Mouse (Mus musculus): ENCODE results near the gene Gns. TPM values are rescaled to one million over a fixed set of nuclear protein-coding genes. Genes with fewer than 3 reads are reported as not detected.

The Gns gene
- polyA plus RNA-seq, 1 experiment from 2014 or later = 40.8 TPM

DNA sequence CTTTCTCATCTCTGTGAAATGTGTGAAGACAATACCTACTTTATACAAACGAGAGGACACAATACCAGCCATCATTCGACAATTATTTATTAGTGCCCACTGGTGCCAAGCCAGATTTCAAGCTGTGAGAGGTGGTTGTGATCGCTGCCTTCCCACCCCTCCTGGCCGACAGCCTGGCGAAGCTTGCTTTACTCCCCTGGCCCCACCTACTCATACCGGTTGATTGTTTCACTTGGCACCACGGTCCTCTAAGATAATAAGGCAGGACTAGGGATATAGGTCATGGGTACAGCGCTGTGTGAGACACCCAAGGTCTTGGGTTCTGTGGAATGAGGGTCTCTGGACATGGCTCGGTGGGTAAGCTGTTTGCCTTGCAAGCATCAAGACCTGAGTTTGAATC is 56.1 kb downstream of the Gns start:
- peaks cover 9% of the 10 kb centered on the region for H3K36me3 ChIP-seq (ENCODE audit: control insufficient read depth, insufficient read depth, low read length)
- H3K27me3 ChIP-seq (ENCODE audit: control insufficient read depth, insufficient read depth, low read length) = no peaks in the 10 kb centered on the region
- no peak overlapping the region for H3K4me3 ChIP-seq (ENCODE audit: control insufficient read depth in 1 of 2, insufficient read depth in 1 of 2, low read depth in 1 of 2, low read length in 2 of 2)
- 52% methylated on average over 9 of the region's 9 CpGs for WGBS
- no peaks in the 10 kb centered on the region for H3K9me3 ChIP-seq (ENCODE audit: control insufficient read depth, low read length)
- no peak overlapping the region for H3K27ac ChIP-seq (replicated peaks in 1 of 2; ENCODE audit: control insufficient read depth in 1 of 2, insufficient read depth in 1 of 2, low read depth in 2 of 2, low read length in 2 of 2)
- ATAC-seq (ENCODE audit: insufficient number of reproducible peaks, insufficient read depth, low FRiP score, low read depth) = no peak
- no peak overlapping the region for H3K9ac ChIP-seq (ENCODE audit: low read length)
- H3K4me2 ChIP-seq (ENCODE audit: low read length) = no peak overlapping the region
- H3K4me1 ChIP-seq (ENCODE audit: control insufficient read depth in 2 of 2, insufficient read depth in 2 of 2, low read length in 2 of 2) = peaks cover 45 to 63% of the 10 kb centered on the region in 2 experiments

- Histone ChIP-seq H3K27me3 (ENCODE audit: control insufficient read depth, insufficient read depth, low read length) (no peaks in the 10 kb centered on the region), H3K9ac (ENCODE audit: low read length) (no peak overlapping the region), H3K36me3 (ENCODE audit: control insufficient read depth, insufficient read depth, low read length) (peaks cover 1% of the 10 kb centered on the region), H3K4me3 (ENCODE audit: control insufficient read depth in 1 of 2, insufficient read depth in 1 of 2, low read depth in 1 of 2, low read length in 2 of 2) (no peak overlapping the region), H3K4me1 (ENCODE audit: control insufficient read depth in 2 of 2, insufficient read depth in 2 of 2, low read length in 2 of 2) (peaks cover 48 to 68% of the 10 kb centered on the region in 2 experiments), H3K27ac (replicated peaks in 1 of 2; ENCODE audit: control insufficient read depth in 1 of 2, insufficient read depth in 1 of 2, low read depth in 2 of 2, low read length in 2 of 2) (0 out of 4 replicates have a peak overlapping the region, but pooled peaks of 1 of the 2 experiments have one; percentile 4), H3K4me2 (ENCODE audit: low read length) (no peak overlapping the region), H3K9me3 (ENCODE audit: control insufficient read depth, low read length) (no peaks in the 10 kb centered on the region)
- ATAC-seq (ENCODE audit: insufficient number of reproducible peaks, insufficient read depth, low FRiP score, low read depth) = no peak
- 81% methylated on average over 11 of the region's 11 CpGs for WGBS
Observed at GRCm38 (mm10) chr10:121421657-121422290, 56.9 kb downstream of the Gns start.

DNA sequence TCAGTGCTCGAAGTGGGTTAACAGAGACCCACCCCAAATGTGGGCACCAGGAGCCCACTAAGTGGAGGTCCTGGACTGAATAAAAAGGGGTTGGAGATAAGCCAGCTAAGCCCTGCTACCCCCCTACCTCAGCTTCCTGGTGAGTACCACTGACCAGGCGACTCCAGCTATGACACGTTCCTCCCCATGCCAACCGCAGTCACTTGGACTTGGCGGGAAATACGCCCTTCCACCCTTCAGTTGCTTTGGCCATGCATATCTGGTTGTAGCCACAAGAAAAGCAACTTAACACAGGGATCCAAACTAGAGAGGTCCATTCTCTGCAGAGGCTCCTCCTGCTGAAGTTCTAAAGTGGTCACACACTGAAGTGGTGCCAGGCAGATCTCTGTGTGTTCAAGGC is 57.4 kb downstream of the Gns start:
- no peaks in the 10 kb centered on the region for H3K9me3 ChIP-seq (ENCODE audit: control insufficient read depth, low read length)
- 91% methylated on average over 6 of the region's 6 CpGs for WGBS
- H3K4me3 ChIP-seq (ENCODE audit: control insufficient read depth in 1 of 2, insufficient read depth in 1 of 2, low read depth in 1 of 2, low read length in 2 of 2) = no peak overlapping the region
- ATAC-seq (ENCODE audit: insufficient number of reproducible peaks, insufficient read depth, low FRiP score, low read depth) = no peak
- no peaks in the 10 kb centered on the region for H3K27me3 ChIP-seq (ENCODE audit: control insufficient read depth, insufficient read depth, low read length)
- no peaks in the 10 kb centered on the region for H3K36me3 ChIP-seq (ENCODE audit: control insufficient read depth, insufficient read depth, low read length)
- no peak overlapping the region for H3K4me2 ChIP-seq (ENCODE audit: low read length)
- H3K27ac ChIP-seq (replicated peaks in 1 of 2; ENCODE audit: control insufficient read depth in 1 of 2, insufficient read depth in 1 of 2, low read depth in 2 of 2, low read length in 2 of 2) = 0 out of 4 replicates have a peak overlapping the region, but pooled peaks of 1 of the 2 experiments have one; percentile 4
- H3K9ac ChIP-seq (ENCODE audit: low read length) = no peak overlapping the region
- peaks cover 52 to 71% of the 10 kb centered on the region in 2 experiments for H3K4me1 ChIP-seq (ENCODE audit: control insufficient read depth in 2 of 2, insufficient read depth in 2 of 2, low read length in 2 of 2)

DNA sequence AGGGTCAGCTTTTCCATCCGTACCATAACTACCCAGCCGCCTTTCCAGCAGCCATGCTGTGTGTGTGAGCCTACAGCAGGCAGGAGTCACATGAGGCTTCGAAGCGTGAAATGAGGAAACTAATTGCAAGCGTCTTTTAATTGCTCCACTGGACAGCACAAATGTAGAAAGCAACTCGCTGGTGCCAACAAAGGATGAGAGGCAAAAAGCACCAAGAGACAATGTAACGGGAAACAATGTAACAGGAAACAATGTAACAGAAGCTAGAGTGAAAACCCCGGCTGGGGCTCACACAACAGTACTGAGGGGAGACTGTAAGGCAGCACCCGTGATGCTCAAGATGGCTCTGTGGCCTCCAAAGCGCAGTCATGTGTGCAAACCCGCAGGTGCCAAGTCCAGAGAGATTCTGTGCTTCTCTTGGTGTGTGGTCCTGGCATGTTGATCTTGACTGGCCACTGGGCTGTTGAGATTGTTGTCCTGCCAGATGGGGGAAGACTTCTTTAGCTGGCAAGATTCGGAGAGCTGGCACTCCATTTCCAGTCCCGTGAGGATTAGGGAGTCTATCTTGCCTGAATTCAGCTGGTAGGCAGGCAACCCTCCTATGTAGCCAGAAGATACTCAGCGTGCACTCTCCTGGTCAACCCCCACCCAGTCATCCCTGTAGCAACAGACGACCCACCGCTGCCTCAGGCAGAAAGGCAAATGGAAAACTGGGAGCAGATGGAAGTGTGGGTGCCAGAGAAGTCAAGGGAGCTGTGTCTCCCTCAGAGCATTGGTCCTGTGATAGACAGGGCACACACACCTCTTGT is 58.9 kb downstream of the Gns start:
- no peaks in the 10 kb centered on the region for H3K9me3 ChIP-seq (ENCODE audit: control insufficient read depth, low read length)
- H3K4me3 ChIP-seq (ENCODE audit: control insufficient read depth in 1 of 2, insufficient read depth in 1 of 2, low read depth in 1 of 2, low read length in 2 of 2) = no peak overlapping the region
- H3K27me3 ChIP-seq (ENCODE audit: control insufficient read depth, insufficient read depth, low read length) = no peaks in the 10 kb centered on the region
- peak overlapping the region; percentile 62 to 76 for H3K27ac ChIP-seq (replicated peaks in 1 of 2; ENCODE audit: control insufficient read depth in 1 of 2, insufficient read depth in 1 of 2, low read depth in 2 of 2, low read length in 2 of 2)
- no peak overlapping the region for H3K9ac ChIP-seq (ENCODE audit: low read length)
- H3K36me3 ChIP-seq (ENCODE audit: control insufficient read depth, insufficient read depth, low read length) = no peaks in the 10 kb centered on the region
- WGBS = 61% methylated on average over 16 of the region's 16 CpGs
- ATAC-seq (ENCODE audit: insufficient number of reproducible peaks, insufficient read depth, low FRiP score, low read depth) = no peak
- H3K4me2 ChIP-seq (ENCODE audit: low read length) = no peak overlapping the region
- peaks cover 62 to 86% of the 10 kb centered on the region in 2 experiments for H3K4me1 ChIP-seq (ENCODE audit: control insufficient read depth in 2 of 2, insufficient read depth in 2 of 2, low read length in 2 of 2)

- H3K4me1 ChIP-seq (ENCODE audit: control insufficient read depth in 2 of 2, insufficient read depth in 2 of 2, low read length in 2 of 2) = peaks cover 65 to 93% of the 10 kb centered on the region in 2 experiments
- 58% methylated on average over 3 of the region's 3 CpGs for WGBS
- peak overlapping the region in 1 of 2 experiments; percentile 76; a peak in 1 of 4 replicates for H3K27ac ChIP-seq (replicated peaks in 1 of 2; ENCODE audit: control insufficient read depth in 1 of 2, insufficient read depth in 1 of 2, low read depth in 2 of 2, low read length in 2 of 2)
- no peak overlapping the region for H3K4me2 ChIP-seq (ENCODE audit: low read length)
- no peak for ATAC-seq (ENCODE audit: insufficient number of reproducible peaks, insufficient read depth, low FRiP score, low read depth)
- no peaks in the 10 kb centered on the region for H3K9me3 ChIP-seq (ENCODE audit: control insufficient read depth, low read length)
- H3K9ac ChIP-seq (ENCODE audit: low read length) = no peak overlapping the region
- H3K4me3 ChIP-seq (ENCODE audit: control insufficient read depth in 1 of 2, insufficient read depth in 1 of 2, low read depth in 1 of 2, low read length in 2 of 2) = no peak overlapping the region
- no peaks in the 10 kb centered on the region for H3K36me3 ChIP-seq (ENCODE audit: control insufficient read depth, insufficient read depth, low read length)
- no peaks in the 10 kb centered on the region for H3K27me3 ChIP-seq (ENCODE audit: control insufficient read depth, insufficient read depth, low read length)
Observed at GRCm38 (mm10) chr10:121424455-121424854, 59.6 kb downstream of the Gns start.

GRCm38 (mm10) chr10:121425079-121425478 is 60.2 kb downstream of the Gns start:
- no peak for ATAC-seq (ENCODE audit: insufficient number of reproducible peaks, insufficient read depth, low FRiP score, low read depth)
- Histone ChIP-seq H3K4me2 (ENCODE audit: low read length) (no peak overlapping the region), H3K9ac (ENCODE audit: low read length) (peak overlapping the region; percentile 30), H3K9me3 (ENCODE audit: control insufficient read depth, low read length) (no peaks in the 10 kb centered on the region), H3K4me1 (ENCODE audit: control insufficient read depth in 2 of 2, insufficient read depth in 2 of 2, low read length in 2 of 2) (peaks cover 66 to 92% of the 10 kb centered on the region in 2 experiments), H3K27me3 (ENCODE audit: control insufficient read depth, insufficient read depth, low read length) (no peaks in the 10 kb centered on the region), H3K36me3 (ENCODE audit: control insufficient read depth, insufficient read depth, low read length) (no peaks in the 10 kb centered on the region), H3K4me3 (ENCODE audit: control insufficient read depth in 1 of 2, insufficient read depth in 1 of 2, low read depth in 1 of 2, low read length in 2 of 2) (no peak overlapping the region), H3K27ac (replicated peaks in 1 of 2; ENCODE audit: control insufficient read depth in 1 of 2, insufficient read depth in 1 of 2, low read depth in 2 of 2, low read length in 2 of 2) (peak overlapping the region; percentile 31 to 64; a peak in 1 of 4 replicates)
- WGBS = 56% methylated on average over 5 of the region's 5 CpGs

GRCm38 (mm10) chr10:121425506-121426025 is 60.7 kb downstream of the Gns start:
- no peaks in the 10 kb centered on the region for H3K36me3 ChIP-seq (ENCODE audit: control insufficient read depth, insufficient read depth, low read length)
- H3K27me3 ChIP-seq (ENCODE audit: control insufficient read depth, insufficient read depth, low read length) = no peaks in the 10 kb centered on the region
- no peak overlapping the region for H3K4me3 ChIP-seq (ENCODE audit: control insufficient read depth in 1 of 2, insufficient read depth in 1 of 2, low read depth in 1 of 2, low read length in 2 of 2)
- no peak overlapping the region for H3K4me2 ChIP-seq (ENCODE audit: low read length)
- no peaks in the 10 kb centered on the region for H3K9me3 ChIP-seq (ENCODE audit: control insufficient read depth, low read length)
- H3K9ac ChIP-seq (ENCODE audit: low read length) = peak overlapping the region; percentile 30
- ATAC-seq (ENCODE audit: insufficient number of reproducible peaks, insufficient read depth, low FRiP score, low read depth) = no peak
- peak overlapping the region; percentile 31 to 64; a peak in 1 of 4 replicates for H3K27ac ChIP-seq (replicated peaks in 1 of 2; ENCODE audit: control insufficient read depth in 1 of 2, insufficient read depth in 1 of 2, low read depth in 2 of 2, low read length in 2 of 2)
- WGBS = 61% methylated on average over 14 of the region's 14 CpGs
- H3K4me1 ChIP-seq (ENCODE audit: control insufficient read depth in 2 of 2, insufficient read depth in 2 of 2, low read length in 2 of 2) = peaks cover 66 to 92% of the 10 kb centered on the region in 2 experiments
